Mouse (Mus musculus): Measurements from ENCODE around the gene Tcf12. TPM values are rescaled to one million over a fixed set of nuclear protein-coding genes. Genes with fewer than 3 reads are reported as not detected.

Tcf12 gene
- polyA plus RNA-seq, 1 experiment, result 78.1 TPM

DNA sequence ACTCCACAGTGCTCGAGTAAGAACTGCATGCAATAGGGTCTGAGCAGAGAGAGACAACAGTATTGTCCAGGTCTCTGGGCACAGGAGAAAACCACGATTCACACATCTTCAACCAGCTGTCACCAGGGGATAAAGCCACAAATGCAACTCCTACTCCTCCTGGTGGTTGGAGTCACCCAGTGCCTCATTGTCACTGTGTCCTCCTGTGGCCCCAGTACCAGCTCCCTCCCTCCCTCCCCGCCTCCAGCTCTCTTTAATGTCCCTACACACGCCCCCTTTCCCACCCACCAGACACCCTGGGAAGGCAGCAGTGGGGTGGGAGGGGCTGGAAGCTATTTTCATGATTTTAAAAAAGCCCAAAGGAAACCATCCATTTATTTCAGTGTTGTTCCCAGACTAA is 299.3 kb downstream of the Tcf12 start:
- no peak for TF ChIP-seq CTCF (IDR thresholded peaks at IDR 0.05; ENCODE audit: insufficient read depth, low read length)
- TF ChIP-seq POLR2A (IDR thresholded peaks at IDR 0.05; ENCODE audit: borderline replicate concordance, extremely low read depth, low read depth, low read length), result no peak
- 36% methylated on average over 4 of the region's 4 CpGs for WGBS
- Histone ChIP-seq H3K4me3 (replicated peaks; ENCODE audit: extremely low read depth, low read depth, low read length) (no peak overlapping the region), H3K4me1 (ENCODE audit: control insufficient read depth, insufficient read depth, low read length) (no peaks in the 10 kb centered on the region)
- DNase-seq, result no peak

- H3K4me3 ChIP-seq (replicated peaks; ENCODE audit: extremely low read depth, low read depth, low read length), result no peak overlapping the region
- WGBS, result 84% methylated on average over 5 of the region's 5 CpGs
- no peak for DNase-seq
Observed at GRCm38 (mm10) chr9:71811404-71811803, 300.3 kb downstream of the Tcf12 start.

GRCm38 (mm10) chr9:71810723-71811122 is 300.9 kb downstream of the Tcf12 start:
- TF ChIP-seq POLR2A (IDR thresholded peaks at IDR 0.05; ENCODE audit: borderline replicate concordance, extremely low read depth, low read depth, low read length) (no peak), CTCF (IDR thresholded peaks at IDR 0.05; ENCODE audit: insufficient read depth, low read length) (no peak)
- Histone ChIP-seq H3K4me1 (ENCODE audit: control insufficient read depth, insufficient read depth, low read length) (no peaks in the 10 kb centered on the region), H3K4me3 (replicated peaks; ENCODE audit: extremely low read depth, low read depth, low read length) (no peak overlapping the region)
- 89% methylated on average over 2 of the region's 2 CpGs for WGBS
- no peak for DNase-seq

More at GRCm38 (mm10) chr9:71811404-71811803, 300.3 kb downstream of the Tcf12 start:
- no peak for TF ChIP-seq CTCF (IDR thresholded peaks at IDR 0.05; ENCODE audit: insufficient read depth, low read length)
- no peak for TF ChIP-seq POLR2A (IDR thresholded peaks at IDR 0.05; ENCODE audit: borderline replicate concordance, extremely low read depth, low read depth, low read length)
- H3K4me1 ChIP-seq (ENCODE audit: control insufficient read depth, insufficient read depth, low read length), result no peaks in the 10 kb centered on the region

DNA sequence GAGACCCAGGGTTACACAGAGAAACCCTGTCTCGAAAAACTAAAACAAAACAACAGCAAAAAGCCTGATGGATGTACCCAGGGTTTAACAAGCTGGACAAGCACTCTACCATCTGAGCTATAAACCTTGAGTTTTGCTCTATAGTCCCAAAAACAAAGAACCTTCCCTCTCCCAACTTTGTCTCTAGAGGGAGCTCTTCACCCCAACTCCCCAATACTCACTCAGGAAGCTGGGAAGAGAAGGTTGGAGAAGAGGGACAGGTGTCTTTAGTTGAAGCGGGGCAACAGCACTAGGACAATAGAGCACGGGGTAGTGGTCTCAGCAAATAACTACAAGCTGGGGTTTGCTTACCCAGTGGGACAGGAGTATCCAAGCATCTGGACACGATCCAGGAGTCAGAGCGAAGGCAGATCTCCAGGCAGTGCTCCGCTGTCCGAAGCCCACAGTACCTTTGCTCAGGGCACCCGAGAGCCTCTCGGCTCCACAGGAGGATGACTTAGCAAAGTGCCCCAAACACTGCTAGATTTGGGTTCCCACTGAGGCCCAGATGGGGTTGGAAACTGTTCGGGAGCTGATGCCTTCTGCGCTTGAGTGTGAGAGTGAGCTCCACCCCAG is 302.9 kb downstream of the Tcf12 start:
- no peak overlapping the region for H3K4me3 ChIP-seq (replicated peaks; ENCODE audit: extremely low read depth, low read depth, low read length)
- WGBS, result 49% methylated on average over 11 of the region's 11 CpGs
- TF ChIP-seq CTCF (IDR thresholded peaks at IDR 0.05; ENCODE audit: insufficient read depth, low read length), result no peak
- no peak for TF ChIP-seq POLR2A (IDR thresholded peaks at IDR 0.05; ENCODE audit: borderline replicate concordance, extremely low read depth, low read depth, low read length)
- no peaks in the 10 kb centered on the region for H3K4me1 ChIP-seq (ENCODE audit: control insufficient read depth, insufficient read depth, low read length)
- no peak for DNase-seq

DNA sequence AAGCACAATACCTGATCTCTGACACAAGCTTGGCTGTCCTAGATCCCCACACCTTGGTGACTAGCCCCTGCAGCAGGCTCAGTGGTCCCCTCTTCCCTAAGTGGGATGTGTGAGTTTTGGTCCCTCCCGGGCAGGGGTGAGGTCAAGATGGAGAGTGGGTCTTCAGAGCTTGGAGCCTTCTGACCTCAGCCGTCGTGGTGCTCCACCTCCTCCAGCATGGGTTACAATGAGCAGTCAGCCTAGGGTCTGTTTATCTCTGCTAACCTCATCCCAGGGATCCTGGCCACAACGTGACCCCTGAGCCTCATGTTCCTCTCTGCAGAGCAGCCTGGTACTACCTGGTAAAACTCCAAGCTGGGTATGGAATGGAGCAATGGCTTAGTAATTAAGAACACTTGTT is 303.9 kb downstream of the Tcf12 start:
- no peak for DNase-seq
- H3K4me1 ChIP-seq (ENCODE audit: control insufficient read depth, insufficient read depth, low read length), result no peaks in the 10 kb centered on the region
- no peak overlapping the region for H3K4me3 ChIP-seq (replicated peaks; ENCODE audit: extremely low read depth, low read depth, low read length)
- 61% methylated on average over 4 of the region's 4 CpGs for WGBS
- no peak for TF ChIP-seq POLR2A (IDR thresholded peaks at IDR 0.05; ENCODE audit: borderline replicate concordance, extremely low read depth, low read depth, low read length)
- TF ChIP-seq CTCF (IDR thresholded peaks at IDR 0.05; ENCODE audit: insufficient read depth, low read length), result no peak

DNA sequence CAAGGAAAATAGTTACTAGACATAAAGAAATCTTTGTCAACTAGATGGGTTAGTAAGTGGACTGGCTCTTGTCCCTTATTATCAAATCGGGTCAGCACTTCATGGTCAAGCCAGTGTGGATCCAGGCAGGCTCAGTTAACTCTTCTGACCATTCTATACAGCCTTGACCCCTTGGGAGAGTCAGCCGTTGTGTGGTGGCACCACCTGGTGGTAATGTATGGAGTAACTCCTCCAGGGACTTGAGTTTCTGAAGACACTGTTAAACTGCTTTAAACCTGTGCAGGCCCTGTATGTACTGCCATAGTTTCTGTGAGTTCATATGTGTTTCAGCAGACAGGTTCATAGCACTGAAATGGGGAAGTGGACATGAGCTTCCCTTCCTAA is 305.3 kb downstream of the Tcf12 start:
- TF ChIP-seq POLR2A (IDR thresholded peaks at IDR 0.05; ENCODE audit: borderline replicate concordance, extremely low read depth, low read depth, low read length), result no peak
- peak; percentile 93 for TF ChIP-seq CTCF (IDR thresholded peaks at IDR 0.05; ENCODE audit: insufficient read depth, low read length)
- DNase-seq, result peak; percentile 77
- Histone ChIP-seq H3K4me3 (replicated peaks; ENCODE audit: extremely low read depth, low read depth, low read length) (no peak overlapping the region), H3K4me1 (ENCODE audit: control insufficient read depth, insufficient read depth, low read length) (no peaks in the 10 kb centered on the region)
- 0% methylated on average over 2 of the region's 2 CpGs for WGBS

DNA sequence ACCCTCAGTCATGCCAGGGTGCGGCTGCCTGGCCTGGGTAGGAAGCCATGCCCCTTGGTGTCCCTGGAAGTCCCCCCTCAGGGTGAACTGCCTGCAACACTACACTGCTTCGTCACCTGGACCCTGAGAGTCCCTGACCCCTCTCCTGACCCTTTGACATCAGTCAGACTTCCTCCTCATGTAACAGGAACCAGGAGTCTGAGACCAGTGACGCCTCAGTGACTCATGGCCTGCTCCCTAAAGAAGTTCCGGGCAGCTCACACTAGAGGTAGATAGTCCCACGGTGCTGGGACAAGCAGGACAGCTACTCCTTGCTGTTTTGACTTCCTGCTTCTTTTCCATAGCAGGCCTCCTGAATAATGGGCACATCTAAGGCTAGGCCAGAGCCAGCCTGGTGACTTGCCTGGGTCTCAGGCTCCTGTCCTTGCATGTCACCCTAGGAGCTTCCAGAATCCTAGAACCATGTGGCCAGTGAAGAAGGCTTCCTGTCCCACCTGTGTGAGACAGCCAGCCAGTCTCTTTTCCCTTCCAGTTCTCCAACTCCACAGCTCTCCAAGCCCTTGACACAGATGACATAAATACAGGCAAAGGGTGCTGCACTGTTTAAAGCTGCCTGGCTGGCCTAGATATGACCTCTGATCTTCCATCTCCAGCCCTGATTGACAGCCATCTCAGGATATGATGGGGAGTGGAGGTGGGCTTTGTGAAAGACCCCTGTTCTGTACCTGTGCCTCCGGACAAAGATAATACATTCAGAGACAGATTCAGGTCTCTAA is 305.8 kb downstream of the Tcf12 start:
- DNase-seq, result no peak
- TF ChIP-seq POLR2A (IDR thresholded peaks at IDR 0.05; ENCODE audit: borderline replicate concordance, extremely low read depth, low read depth, low read length) (no peak), CTCF (IDR thresholded peaks at IDR 0.05; ENCODE audit: insufficient read depth, low read length) (no peak)
- 71% methylated on average over 6 of the region's 6 CpGs for WGBS
- no peak overlapping the region for H3K4me3 ChIP-seq (replicated peaks; ENCODE audit: extremely low read depth, low read depth, low read length)
- no peaks in the 10 kb centered on the region for H3K4me1 ChIP-seq (ENCODE audit: control insufficient read depth, insufficient read depth, low read length)

DNA sequence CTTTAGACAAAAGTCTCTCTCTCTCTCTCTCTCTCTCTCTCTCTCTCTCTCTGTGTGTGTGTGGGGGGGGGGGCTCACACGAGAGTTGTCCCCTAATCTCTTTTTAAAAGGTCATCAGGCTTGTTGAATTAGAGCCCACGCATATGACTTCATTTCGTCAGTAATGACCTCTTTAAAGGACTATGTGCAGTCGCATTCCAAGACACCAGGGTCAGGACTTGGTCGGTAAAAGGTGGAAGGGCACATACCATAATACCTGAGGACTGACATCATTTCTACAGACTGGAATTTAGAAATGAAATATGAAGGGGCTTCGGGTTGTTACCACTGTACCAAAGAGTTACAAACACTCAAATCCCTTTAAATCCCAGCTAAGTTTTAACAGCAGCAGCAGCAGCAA is 307.6 kb downstream of the Tcf12 start:
- TF ChIP-seq CTCF (IDR thresholded peaks at IDR 0.05; ENCODE audit: insufficient read depth, low read length) (no peak), POLR2A (IDR thresholded peaks at IDR 0.05; ENCODE audit: borderline replicate concordance, extremely low read depth, low read depth, low read length) (no peak)
- no peak for DNase-seq
- Histone ChIP-seq H3K4me3 (replicated peaks; ENCODE audit: extremely low read depth, low read depth, low read length) (no peak overlapping the region), H3K4me1 (ENCODE audit: control insufficient read depth, insufficient read depth, low read length) (no peaks in the 10 kb centered on the region)
- WGBS, result 62% methylated on average over 6 of the region's 6 CpGs

GRCm38 (mm10) chr9:71803281-71803680 is 308.4 kb downstream of the Tcf12 start:
- H3K4me1 ChIP-seq (ENCODE audit: control insufficient read depth, insufficient read depth, low read length), result no peaks in the 10 kb centered on the region
- WGBS, result 73% methylated on average over 7 of the region's 7 CpGs
- no peak overlapping the region for H3K4me3 ChIP-seq (replicated peaks; ENCODE audit: extremely low read depth, low read depth, low read length)
- no peak for TF ChIP-seq CTCF (IDR thresholded peaks at IDR 0.05; ENCODE audit: insufficient read depth, low read length)
- no peak for TF ChIP-seq POLR2A (IDR thresholded peaks at IDR 0.05; ENCODE audit: borderline replicate concordance, extremely low read depth, low read depth, low read length)
- no peak for DNase-seq

DNA sequence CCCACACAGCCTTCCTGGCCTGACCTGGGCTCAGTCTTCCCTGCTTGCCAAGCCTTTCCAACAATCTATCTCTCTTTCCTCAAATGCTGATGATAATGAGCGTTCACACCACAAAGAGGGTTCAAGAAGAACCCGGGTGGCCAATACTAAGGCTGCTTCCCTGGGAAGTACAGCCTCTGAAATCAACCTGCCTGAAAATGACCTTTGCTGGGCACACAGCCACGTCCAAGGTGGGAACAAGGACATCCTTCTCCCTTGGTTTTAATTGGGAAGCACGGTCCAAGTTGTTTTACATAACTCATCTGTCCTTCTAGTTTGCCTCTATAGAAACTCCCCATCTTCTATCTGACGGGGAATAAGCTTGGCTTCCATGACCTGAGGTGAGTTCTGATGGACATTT is 312.1 kb downstream of the Tcf12 start:
- WGBS, result 91% methylated on average over 5 of the region's 5 CpGs
- DNase-seq, result no peak
- Histone ChIP-seq H3K4me3 (replicated peaks; ENCODE audit: extremely low read depth, low read depth, low read length) (no peak overlapping the region), H3K4me1 (ENCODE audit: control insufficient read depth, insufficient read depth, low read length) (no peaks in the 10 kb centered on the region)
- TF ChIP-seq POLR2A (IDR thresholded peaks at IDR 0.05; ENCODE audit: borderline replicate concordance, extremely low read depth, low read depth, low read length) (no peak), CTCF (IDR thresholded peaks at IDR 0.05; ENCODE audit: insufficient read depth, low read length) (no peak)
